Mouse (Mus musculus) central nervous system, embryonic 11.5 days (tissue): ENCODE measurements around the gene Polr3c. TPM values are rescaled to one million over a fixed set of nuclear protein-coding genes. Genes with fewer than 3 reads are reported as not detected.

Source experiments
- polyA plus RNA-seq: library from polyadenylated mRNA; depleted of rRNA; stranded (reverse); fragments of >200 nt; gene quantifications from 2 replicates; pipeline ENCODE4 v1.2.3, GENCODE M21; 2012; rRNA removed

Gene Polr3c
- polyA plus RNA-seq, result 49.4 and 49.7 TPM in 2 replicates

GRCm38 (mm10) chr3:96727343-96727827 is at the start of gene Polr3c, which contains the start of gene Rnf115:
Polr3c (minus strand) TSS chr3:96727628.
Rnf115 (plus strand) TSS chr3:96727664.

GRCm38 (mm10) chr3:96707903-96708683 is 19.3 kb downstream of the Polr3c start, which contains the start of gene Nudt17:
Nudt17 (minus strand) TSS chr3:96708562.

GRCm38 (mm10) chr3:96696198-96696765 is 31.1 kb downstream of the Polr3c start, which contains the start of gene Pias3:
Pias3 (plus strand) TSS chr3:96696384.

GRCm38 (mm10) chr3:96669727-96670468 is 57.5 kb downstream of the Polr3c start, which contains the start of gene Ankrd35:
Ankrd35 (plus strand) TSS chr3:96670131.

Other genes with a start within 250 kb of the Polr3c start
- gene Hfe2, start 202.5 kb downstream of the Polr3c start, polyA plus RNA-seq, result 0.40 and 3.0 TPM in 2 replicates
- gene Txnip, start 169.7 kb downstream of the Polr3c start, polyA plus RNA-seq, result 73.6 and 91.3 TPM in 2 replicates
- gene Gm16253, start 150.6 kb downstream of the Polr3c start, polyA plus RNA-seq, result 0.14 TPM in 1 of 2 replicates, not detected in the other
- gene Polr3gl, start 133.4 kb downstream of the Polr3c start, polyA plus RNA-seq, result 50.0 and 107 TPM in 2 replicates
- 0.90 and 1.5 TPM in 2 replicates for gene Ankrd34a, start 131.0 kb downstream of the Polr3c start, polyA plus RNA-seq
- 54.6 and 65.6 TPM in 2 replicates for gene Lix1l, start 126.5 kb downstream of the Polr3c start, polyA plus RNA-seq
- 100 and 226 TPM in 2 replicates for gene Rbm8a, start 97.7 kb downstream of the Polr3c start, polyA plus RNA-seq
- gene Pex11b, start 92.3 kb downstream of the Polr3c start, polyA plus RNA-seq, result 31.8 and 42.4 TPM in 2 replicates
- 0.16 and 0.18 TPM in 2 replicates for gene Gm42957, start 92.2 kb downstream of the Polr3c start, polyA plus RNA-seq
- gene Itga10, start 82.0 kb downstream of the Polr3c start, polyA plus RNA-seq, result 4.2 and 5.3 TPM in 2 replicates
- 0.38 and 0.61 TPM in 2 replicates for gene Ankrd35, start 57.5 kb downstream of the Polr3c start, polyA plus RNA-seq
- gene Pias3, start 31.2 kb downstream of the Polr3c start, polyA plus RNA-seq, result 43.0 and 57.1 TPM in 2 replicates
- gene Nudt17, start 19.1 kb downstream of the Polr3c start, polyA plus RNA-seq, result 7.9 and 10.1 TPM in 2 replicates
- gene Rnf115, start within 50 bp of the Polr3c start, polyA plus RNA-seq, result 24.5 and 40.5 TPM in 2 replicates
- 0.42 and 1.2 TPM in 2 replicates for gene Pdzk1, start 101.7 kb upstream of the Polr3c start, polyA plus RNA-seq
- not detected in 2 replicates for gene Cd160, start 101.7 kb upstream of the Polr3c start, polyA plus RNA-seq
- 5.1 and 12.3 TPM in 2 replicates for gene Gja5, start 177.1 kb upstream of the Polr3c start, polyA plus RNA-seq
- 7.6 and 15.6 TPM in 2 replicates for gene Gpr89, start 177.7 kb upstream of the Polr3c start, polyA plus RNA-seq
- gene Gja8, start 198.4 kb upstream of the Polr3c start, polyA plus RNA-seq, result 0.11 and 0.12 TPM in 2 replicates